Mouse (Mus musculus): ENCODE measurements around the gene Lrig3.

DNA sequence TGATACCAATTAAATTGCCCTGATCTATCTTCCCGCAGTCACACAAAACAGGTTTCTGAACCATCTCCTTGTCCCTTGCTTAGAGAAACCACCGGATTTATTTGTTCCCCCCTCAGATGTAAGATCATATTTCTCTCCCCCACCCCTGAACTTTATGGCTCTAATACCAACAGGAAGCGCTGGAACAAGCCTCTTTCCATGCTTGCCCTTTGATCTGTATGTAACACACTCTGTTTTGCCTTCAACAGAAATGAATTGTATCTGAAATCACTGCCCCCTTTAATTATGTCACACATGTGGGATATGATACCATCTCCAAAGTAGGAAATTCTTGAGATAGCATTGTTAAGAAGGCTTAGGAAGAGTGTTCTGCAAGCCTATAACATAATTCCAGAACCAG lies 90.9 kb downstream of the Lrig3 start:
- no peak for TF ChIP-seq CTCF (conservative IDR thresholded peaks at IDR 0.05; ENCODE audit: low read length)
- TF ChIP-seq POU5F1 (IDR thresholded peaks at IDR 0.05; ENCODE audit: borderline replicate concordance, low read length): no peak
- no peak for TF ChIP-seq NANOG (IDR thresholded peaks at IDR 0.05; ENCODE audit: borderline replicate concordance, low read length)

All from E14TG2a.4 (cell line).